Mouse (Mus musculus) fibroblast of lung, adult 2 months (primary cell): ENCODE results near the gene Rerg.

Experiments
- DNase-seq: peaks from one replicate; pipeline ENCODE4 v3.0.0-alpha.2; 2011; ENCODE audit warnings: low read depth

Gene Rerg

DNA sequence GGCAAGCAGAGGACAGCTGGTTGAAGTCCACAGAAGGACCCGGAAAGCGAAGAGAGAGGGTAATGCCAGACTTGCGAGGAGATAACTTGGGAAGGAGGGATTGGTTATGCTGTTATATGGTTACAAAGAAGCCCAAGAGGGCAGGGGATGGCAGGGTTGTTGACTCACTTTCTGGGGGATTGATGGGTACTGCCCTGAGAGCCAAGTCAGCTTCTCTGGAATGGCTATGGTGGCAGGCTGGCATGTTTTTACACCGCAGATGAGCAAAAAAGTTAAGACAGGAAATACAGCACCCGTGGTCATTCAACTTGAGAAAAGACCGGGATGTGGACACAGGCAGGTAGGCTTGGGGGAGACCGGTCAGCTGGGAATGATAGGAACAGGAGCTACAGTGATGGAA is 7.8 kb downstream of the Rerg start:
- DNase-seq: no peak

DNA sequence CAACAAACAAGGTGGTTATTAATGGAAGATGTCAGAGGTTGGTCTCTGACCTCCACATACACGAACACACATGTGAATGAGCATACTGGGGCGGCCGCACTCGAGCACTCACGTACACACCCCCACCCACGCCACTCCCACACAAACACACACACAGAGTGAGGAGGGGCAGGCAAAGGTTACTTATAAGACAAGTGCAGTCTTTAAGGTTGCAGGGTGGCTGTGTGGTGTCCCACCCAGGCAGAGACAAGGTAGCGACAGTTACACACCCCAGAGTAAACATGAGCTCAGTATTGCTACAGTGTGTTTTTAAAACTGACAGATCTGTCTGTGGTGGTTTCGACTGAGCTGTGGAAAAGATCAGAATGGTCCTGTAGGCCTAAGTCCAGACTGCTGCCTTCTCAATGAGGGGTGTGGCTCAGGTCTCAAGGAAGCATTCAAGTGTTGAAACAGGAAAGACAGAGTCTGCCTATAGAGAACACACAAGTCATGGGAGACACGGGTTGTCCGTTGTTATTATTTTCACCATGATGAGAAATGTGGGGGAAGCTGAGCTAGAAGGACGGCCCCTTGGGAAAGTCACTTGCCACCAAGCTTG is 8.7 kb downstream of the Rerg start:
- no peak for DNase-seq

GRCm38 (mm10) chr6:137159372-137159926 is 10.8 kb downstream of the Rerg start:
- DNase-seq: no peak

DNA sequence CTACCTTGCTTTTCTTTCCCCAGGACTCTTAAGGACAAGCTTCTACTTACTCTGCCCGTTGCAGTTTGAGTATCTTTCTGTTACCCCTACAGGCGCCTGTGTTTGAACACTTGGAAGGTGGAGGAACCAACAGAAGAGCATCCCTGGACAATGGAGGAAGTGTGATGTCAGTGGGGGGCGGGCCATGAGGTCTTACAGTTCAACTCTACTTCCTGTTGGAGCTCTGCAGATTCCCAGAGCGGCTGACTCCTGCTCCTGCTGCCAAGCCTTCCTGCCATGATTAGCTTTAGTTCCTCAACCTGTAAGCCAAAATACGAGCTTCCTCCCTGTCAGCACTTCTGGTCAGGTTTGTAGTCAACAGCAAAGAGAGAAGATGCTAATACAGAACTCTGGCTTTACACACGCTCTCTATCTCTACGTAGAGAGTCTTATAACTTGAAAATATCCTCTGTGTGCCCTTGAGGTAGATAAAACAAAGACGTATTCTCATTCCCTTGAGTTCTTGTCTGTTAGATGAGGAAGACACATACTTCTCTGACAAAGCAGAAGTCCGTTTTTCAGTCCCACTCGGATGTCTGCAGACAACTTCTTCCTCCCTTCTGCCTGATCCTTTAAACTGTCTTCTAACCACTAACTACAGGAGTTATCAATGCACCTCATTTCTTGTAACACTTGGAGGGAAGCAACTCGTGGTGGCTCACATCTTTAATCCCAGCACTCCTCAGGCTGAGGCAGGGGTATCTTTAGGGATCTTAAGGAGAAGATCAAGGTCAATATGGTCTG is 13.7 kb downstream of the Rerg start:
- DNase-seq: no peak

- DNase-seq: peak; percentile 21
Measured at GRCm38 (mm10) chr6:137155196-137156137, 14.8 kb downstream of the Rerg start.

- no peak for DNase-seq
Measured at GRCm38 (mm10) chr6:137153021-137153420, 17.3 kb downstream of the Rerg start.

DNA sequence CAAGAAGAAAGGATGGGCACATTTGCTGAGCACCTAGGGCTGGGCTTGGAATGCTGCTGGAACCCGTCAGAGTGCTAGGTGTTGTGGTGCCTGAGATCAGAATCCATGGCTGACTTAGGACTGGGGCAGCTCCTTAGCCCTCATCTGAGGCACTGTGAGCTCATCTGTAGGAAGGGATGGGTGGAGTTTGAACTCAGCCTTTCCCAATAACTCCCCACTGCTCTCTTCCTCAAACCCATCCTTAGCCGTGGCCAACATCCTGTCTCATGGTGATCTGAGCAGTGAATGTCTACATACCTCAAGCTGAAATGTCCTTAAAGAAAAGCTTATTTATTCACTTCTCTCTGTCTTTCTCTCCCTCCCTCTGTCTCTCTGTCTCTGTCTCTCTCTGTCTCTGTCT is 19.3 kb downstream of the Rerg start:
- DNase-seq: no peak

DNA sequence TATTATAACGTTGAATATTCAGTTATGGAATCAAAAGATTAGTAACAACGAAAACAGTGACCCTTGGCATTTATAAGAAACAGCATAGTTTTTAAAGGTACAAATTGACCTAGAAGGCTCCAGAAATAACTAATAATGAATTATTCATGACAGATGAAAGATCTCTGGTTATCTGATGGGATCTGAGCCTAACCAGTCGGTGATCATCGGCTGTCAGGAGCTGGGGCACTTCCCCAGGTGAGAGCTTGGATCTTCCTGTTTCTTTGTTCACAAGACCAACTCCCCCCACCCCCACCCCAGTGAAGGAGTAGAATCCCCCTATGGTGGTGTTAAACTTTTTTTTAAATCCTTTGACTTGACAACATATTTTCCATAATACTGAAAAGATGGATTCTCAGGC is 20.5 kb downstream of the Rerg start:
- DNase-seq: no peak

DNA sequence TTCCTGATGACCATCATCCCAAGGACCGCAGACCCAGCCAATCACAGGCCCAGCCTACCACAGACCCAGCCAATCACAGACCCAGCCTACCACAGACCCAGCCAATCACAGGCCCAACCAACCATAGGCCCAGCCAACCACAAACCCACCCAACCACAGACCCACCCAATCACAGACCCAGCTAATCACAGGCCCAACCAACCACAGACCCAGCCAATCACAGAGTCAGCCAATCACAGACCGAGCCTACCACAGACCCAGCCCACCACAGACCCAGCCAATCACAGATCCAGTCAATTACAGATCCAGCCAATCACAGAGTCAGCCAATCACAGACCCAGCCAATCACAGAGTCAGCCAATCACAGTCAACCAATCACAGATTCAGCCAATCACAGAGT is 23.4 kb downstream of the Rerg start:
- DNase-seq: no peak

GRCm38 (mm10) chr6:137145611-137146010 is 24.7 kb downstream of the Rerg start:
- DNase-seq: no peak

- DNase-seq: no peak
Measured at GRCm38 (mm10) chr6:137144958-137145535, 25.2 kb downstream of the Rerg start.

- no peak for DNase-seq
Measured at GRCm38 (mm10) chr6:137144526-137144840, 25.8 kb downstream of the Rerg start.

GRCm38 (mm10) chr6:137143818-137144525 is 26.3 kb downstream of the Rerg start:
- DNase-seq: no peak

- DNase-seq: no peak
Measured at GRCm38 (mm10) chr6:137142796-137143195, 27.5 kb downstream of the Rerg start.

DNA sequence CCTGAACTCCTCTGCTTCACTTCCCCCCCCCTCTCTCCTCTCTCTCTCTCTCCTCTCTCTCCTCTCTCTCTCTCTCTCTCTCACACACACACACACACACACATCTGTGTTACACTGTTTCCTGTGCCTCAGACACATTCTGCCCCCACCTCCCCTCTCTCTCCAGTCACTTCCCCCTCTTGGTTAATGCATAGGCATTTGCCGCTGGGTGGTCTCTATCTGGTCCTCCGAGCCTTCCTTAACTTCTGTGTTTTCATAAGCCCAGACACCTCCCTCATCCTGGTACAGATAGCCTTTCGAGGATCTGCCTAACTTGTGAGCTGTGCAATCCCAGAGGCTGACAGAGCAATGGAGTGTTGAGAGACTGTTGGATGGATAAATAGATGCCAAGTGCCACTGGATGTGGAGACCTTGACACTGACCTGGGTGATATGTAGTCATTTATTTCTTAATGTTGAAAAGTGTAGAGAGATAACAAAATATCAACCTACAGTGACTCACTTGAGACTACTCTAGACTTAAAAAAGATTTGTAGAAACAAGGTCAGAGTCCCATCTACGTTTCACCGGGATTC is 29.0 kb downstream of the Rerg start:
- DNase-seq: no peak

DNA sequence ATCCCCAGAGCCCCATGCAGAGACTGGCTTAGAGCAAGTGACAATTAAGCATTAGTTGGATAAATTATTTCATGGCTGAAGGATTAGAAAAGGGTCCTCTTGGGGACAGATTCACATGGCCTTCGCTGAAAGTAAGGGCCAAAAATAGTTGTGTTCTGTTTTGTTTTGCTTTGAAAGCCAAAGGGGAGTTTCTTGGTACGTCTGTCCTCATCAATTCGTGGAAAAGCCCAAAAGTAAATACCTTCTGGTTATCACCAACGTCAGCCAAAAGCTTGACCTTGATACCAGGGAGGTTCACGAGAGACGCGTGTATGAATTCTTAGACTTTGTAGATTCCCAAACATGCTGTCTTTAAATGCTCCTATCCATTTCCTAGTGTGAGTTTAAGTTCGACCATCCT is 31.5 kb downstream of the Rerg start:
- no peak for DNase-seq

GRCm38 (mm10) chr6:137138391-137138790 is 31.9 kb downstream of the Rerg start:
- no peak for DNase-seq

- no peak for DNase-seq
Measured at GRCm38 (mm10) chr6:137136401-137136800, 33.9 kb downstream of the Rerg start.

GRCm38 (mm10) chr6:137135506-137136391 is 34.5 kb downstream of the Rerg start:
- no peak for DNase-seq

GRCm38 (mm10) chr6:137131794-137132193 is 38.5 kb downstream of the Rerg start:
- no peak for DNase-seq
